Mouse (Mus musculus) layer of hippocampus, adult 11-12 months (tissue): ENCODE data around the gene Pitpnm3.
"Not testable (repeated sequence)": the region's sequence is repeated elsewhere in the genome, so short reads cannot be mapped to it uniquely, and the experiment has no call there.

Experiments
- DNase-seq: peaks from one replicate; pipeline ENCODE4 v3.0.0; 2022; ENCODE audit warnings: low spot score

Pitpnm3 gene

GRCm38 (mm10) chr11:72135383-72136158 is at the start of gene Pitpnm3:
TSS of gene Pitpnm3 (minus strand) at chr11:72135778.
- no peak for DNase-seq

DNA sequence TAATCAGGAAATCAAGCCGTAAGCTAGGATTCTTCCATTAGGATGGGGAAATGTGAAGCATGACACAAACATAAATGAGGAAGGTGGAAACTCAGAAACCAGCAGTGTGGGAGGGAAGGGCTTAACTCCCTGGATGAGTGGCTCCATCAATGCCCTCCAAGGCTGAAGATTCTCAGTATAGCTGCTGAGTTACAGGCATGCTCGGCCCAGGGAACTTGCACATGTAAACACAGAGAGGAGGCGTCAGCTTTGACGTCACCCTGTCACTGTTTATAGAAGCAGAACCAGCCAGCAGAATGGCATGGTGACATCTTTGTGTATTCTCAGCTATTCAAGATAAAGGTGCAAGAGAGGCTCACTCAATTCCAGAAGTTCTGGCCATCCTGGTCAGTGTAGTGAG is 48.7 kb upstream of the Pitpnm3 start:
- DNase-seq = no peak

- no peak for DNase-seq
These were observed 45.6 kb upstream of the Pitpnm3 start for GRCm38 (mm10) chr11:72181136-72181535.

DNA sequence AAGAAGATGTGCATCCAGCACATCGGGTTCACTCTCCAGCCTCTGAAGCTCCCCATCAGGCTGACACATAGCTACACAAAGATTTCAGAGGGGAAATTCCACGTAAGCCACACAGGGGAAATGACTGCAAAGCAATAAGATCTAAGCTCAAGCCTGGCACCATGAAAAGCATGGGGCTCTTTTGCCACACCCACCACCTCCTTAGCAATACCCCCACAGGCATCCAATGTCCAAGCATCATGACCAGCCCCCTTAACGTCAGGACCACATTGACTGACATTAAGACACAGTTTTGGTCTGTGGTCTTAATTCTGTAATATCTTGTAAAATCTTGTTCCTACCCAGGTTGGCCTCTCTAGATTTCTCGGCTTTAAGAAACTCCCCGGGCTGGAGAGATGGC is 45.0 kb upstream of the Pitpnm3 start:
- no peak for DNase-seq

DNA sequence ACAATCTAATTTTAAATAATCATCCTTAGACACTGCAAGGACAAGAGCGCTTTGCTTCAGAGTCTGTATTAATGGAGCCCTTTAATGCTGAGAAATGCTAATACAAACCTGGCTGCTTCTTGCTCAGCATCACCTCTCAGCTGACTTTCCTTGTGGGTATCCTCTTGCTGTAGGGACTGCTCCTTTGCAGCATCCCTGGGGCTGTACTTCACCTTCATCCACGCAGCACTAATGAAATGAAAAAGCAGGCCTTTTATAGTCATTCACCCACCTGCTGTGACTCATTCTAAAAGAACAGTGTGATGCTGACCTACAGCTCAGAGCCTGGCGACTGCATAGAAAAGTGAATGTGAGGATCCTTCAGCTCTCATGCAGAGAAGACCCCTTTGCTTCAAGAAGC is 41.0 kb upstream of the Pitpnm3 start:
- DNase-seq = no peak

GRCm38 (mm10) chr11:72175966-72176365 is 40.4 kb upstream of the Pitpnm3 start:
- peak; percentile 26 for DNase-seq

- no peak for DNase-seq
These were observed 39.1 kb upstream of the Pitpnm3 start for GRCm38 (mm10) chr11:72174721-72175120.

- no peak for DNase-seq
These were observed 37.9 kb upstream of the Pitpnm3 start for GRCm38 (mm10) chr11:72173506-72173905.

- not testable (repeated sequence) for DNase-seq
These were observed 36.3 kb upstream of the Pitpnm3 start for GRCm38 (mm10) chr11:72171906-72172305.

DNA sequence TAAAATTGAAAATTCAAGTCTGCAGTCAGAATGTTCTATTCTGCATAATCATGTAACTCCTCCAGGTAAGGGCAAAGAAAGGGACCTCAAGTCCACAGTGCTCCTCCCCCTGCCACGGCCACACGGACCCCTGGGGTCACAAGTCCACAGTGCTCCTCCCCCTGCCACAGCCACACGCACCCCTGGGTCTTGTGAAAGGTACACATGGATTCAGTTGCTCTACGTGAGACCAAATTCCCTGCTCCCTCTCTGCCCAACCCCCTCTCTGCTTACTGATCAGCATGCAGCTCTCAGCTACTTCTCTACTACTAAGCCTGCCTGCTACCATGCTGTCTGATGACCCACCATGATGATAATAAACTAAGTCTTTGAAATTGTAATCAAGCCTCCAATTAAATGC is 34.3 kb upstream of the Pitpnm3 start:
- DNase-seq = no peak

- no peak for DNase-seq
These were observed 27.6 kb upstream of the Pitpnm3 start for GRCm38 (mm10) chr11:72163198-72163597.

GRCm38 (mm10) chr11:72156624-72157023 is 21.0 kb upstream of the Pitpnm3 start:
- no peak for DNase-seq

GRCm38 (mm10) chr11:72155981-72156428 is 20.4 kb upstream of the Pitpnm3 start:
- no peak for DNase-seq

DNA sequence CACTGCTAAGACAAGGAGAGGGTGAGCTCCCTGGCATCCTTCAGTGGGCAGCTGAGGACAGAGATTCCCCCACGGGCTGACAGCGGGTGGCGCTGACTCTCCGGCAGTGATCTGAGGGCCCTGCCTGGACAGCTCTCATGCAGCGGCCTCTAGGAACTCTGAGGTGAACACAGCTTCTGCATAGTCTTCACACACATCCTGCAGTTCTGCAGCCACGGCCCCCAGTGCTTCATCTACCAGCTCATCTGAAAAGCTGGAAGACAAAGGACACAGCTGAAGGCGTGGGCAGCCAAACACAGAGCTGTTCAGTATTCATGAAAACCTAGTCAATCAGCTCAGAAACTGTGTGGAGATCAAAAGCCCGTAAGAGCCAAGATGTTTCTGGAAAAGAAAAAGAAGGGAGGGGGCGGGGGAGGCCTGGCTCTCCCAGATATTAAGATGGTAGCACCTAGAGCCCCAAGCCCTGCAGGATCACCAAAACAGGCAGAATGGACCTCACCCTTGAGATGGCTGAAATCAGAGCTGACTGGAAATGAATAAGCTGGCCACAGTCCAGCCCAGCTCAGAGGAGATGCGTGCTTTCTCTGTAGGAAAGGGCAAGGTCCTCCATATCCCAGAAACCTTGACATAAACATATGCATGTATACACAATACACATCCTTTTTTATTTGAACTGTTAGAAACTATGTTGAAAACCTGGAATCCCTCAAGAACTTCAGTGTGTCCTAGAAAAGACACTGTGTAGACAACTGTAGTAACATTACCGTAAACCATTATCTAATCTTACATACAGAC is 19.8 kb upstream of the Pitpnm3 start:
- DNase-seq = peak; percentile 73

- no peak for DNase-seq
These were observed 17.7 kb upstream of the Pitpnm3 start for GRCm38 (mm10) chr11:72153122-72153862.

DNA sequence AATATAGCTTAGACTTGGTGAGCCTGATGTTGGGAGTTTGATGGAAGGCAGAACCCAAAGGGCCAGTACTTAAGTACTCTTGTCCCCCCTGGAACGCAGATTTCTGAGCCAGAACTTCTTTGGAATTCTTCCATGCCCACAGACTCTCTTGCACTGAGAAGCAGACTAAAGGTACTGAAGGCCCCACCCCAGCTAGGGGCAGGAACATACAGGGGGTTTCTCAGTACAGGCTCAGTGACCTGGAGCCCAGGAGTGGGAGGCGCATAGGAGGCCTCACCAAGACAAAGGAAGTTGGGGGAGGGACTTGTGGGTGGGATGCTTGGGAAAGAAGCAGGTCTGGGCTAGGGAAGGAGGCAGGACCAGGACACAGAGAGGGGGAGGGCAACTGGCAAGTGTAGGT is 15.5 kb upstream of the Pitpnm3 start:
- no peak for DNase-seq

DNA sequence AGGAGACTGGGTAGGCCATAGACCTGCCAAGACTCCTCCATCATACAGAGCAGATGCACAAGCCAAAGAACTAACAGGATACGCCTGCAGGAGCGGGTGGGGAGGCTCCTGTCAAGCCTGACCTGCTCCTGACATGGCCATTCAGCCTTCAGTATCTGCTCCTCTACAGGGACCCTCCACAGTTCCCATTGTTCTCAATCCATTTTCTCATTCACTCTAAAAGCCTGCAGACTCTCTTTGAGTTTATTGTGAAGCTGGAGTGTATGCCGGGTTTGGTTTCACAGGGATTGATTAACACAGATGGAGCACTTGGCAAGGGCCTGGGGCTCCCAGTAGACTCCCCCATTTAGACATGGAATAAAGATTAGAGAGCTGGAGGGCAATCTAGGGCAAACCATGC is 12.3 kb upstream of the Pitpnm3 start:
- no peak for DNase-seq

DNA sequence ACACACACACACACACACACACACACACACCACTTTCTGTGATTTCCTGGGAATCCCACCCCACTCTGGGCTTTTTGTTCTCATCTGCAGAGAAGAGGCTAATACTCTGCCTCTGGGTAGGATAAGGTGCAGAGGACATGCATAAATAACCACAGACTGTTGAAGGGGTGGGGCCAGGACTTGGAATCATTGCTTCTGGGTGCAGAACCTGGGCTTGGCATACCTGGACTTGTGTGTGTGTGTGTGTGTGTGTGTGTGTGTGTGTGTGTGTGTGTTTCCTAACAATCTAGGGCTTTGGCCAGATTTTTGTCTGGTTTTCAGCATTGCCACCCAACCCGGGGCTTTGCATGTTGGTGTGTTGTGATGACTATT is 10.3 kb upstream of the Pitpnm3 start:
- DNase-seq = no peak

GRCm38 (mm10) chr11:72145182-72145876 is 9.8 kb upstream of the Pitpnm3 start:
- no peak for DNase-seq

DNA sequence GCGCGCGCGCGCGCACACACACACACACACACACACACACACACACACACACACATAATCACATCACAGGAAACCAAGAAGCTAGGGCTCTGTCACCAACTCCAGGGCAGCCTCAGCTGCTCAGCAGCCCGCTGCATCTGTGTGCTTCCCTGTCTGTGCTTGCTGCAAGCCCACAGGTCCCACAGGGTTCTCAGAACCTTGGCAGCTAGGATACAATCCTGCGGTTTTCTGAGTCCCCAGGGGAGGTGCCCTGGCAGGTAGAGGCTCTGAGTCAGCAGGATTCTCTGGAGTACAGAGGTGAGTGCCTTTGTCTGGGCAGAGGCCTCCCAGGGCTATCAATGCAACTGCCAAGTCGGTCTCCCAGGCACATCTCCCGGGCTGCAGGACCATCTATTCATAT is 7.3 kb upstream of the Pitpnm3 start:
- DNase-seq = no peak

GRCm38 (mm10) chr11:72140198-72140597 is 4.6 kb upstream of the Pitpnm3 start:
- DNase-seq = no peak
